Comparison of ENCODE assay signal across 30 mouse cellular contexts in genomic region chr13:60961706-60962105, GRCm38 (mm10). TPM values are rescaled to one million over a fixed set of nuclear protein-coding genes. Genes with fewer than 3 reads are reported as not detected.
A peak's percentile ranks its signal among the peaks of the same experiment; 100 is the strongest.
DNase-seq lines count a peak whose midpoint lies in the region; TF ChIP-seq lines count a peak whose summit lies in the region.
"Had no signal": no experiment of that assay in that cellular context is flagged by ENCODE, and none has a peak within 500 bp of the region (broad histone marks: within the 10 kb centered on the region; RNA-seq: fewer than 3 reads in every experiment).

No protein-coding gene starts in this region.

- no peak overlapping the region for H3K4me3 ChIP-seq in heart, embryonic 10.5 days
- H3K4me3 ChIP-seq in lung, adult 2 months (replicated peaks; ENCODE audit: extremely low read depth, low read depth, low read length) = no peak overlapping the region
- H3K4me3 ChIP-seq: embryonic facial prominence, embryonic 15.5 days; erythroblast, embryonic 14.5 days; forebrain, embryonic 10.5 days; heart, embryonic 15.5 days; hindbrain, embryonic 12.5 days had no signal

- TF ChIP-seq CTCF in lung, adult 2 months (IDR thresholded peaks at IDR 0.05; ENCODE audit: insufficient read depth, low read length) = no peak

- no peaks in the 10 kb centered on the region for H3K36me3 ChIP-seq in heart, embryonic 10.5 days
- H3K36me3 ChIP-seq: embryonic facial prominence, embryonic 15.5 days; forebrain, embryonic 10.5 days; heart, embryonic 15.5 days; hindbrain, embryonic 12.5 days had no signal

- WGBS in heart, embryonic 10.5 days = 65% methylated on average over 5 of the region's 5 CpGs
- WGBS in lung, adult 2 months = 64% methylated on average over 5 of the region's 5 CpGs

- H3K27ac ChIP-seq in heart, embryonic 10.5 days = no peak overlapping the region
- H3K27ac ChIP-seq: embryonic facial prominence, embryonic 15.5 days; forebrain, embryonic 10.5 days; heart, embryonic 15.5 days; hindbrain, embryonic 12.5 days had no signal

- peaks cover 7% of the 10 kb centered on the region; the same call in 1 of the 2 replicates for H3K9me3 ChIP-seq in heart, embryonic 10.5 days
- H3K9me3 ChIP-seq: embryonic facial prominence, embryonic 15.5 days; heart, embryonic 15.5 days had no signal

- TF ChIP-seq POLR2A in lung, adult 2 months (IDR thresholded peaks at IDR 0.05; ENCODE audit: borderline replicate concordance, extremely low read depth, low read depth, low read length) = no peak

- H3K27me3 ChIP-seq in heart, embryonic 10.5 days (ENCODE audit: insufficient read depth, poor library complexity, severe bottlenecking) = no peaks in the 10 kb centered on the region
- H3K27me3 ChIP-seq: embryonic facial prominence, embryonic 15.5 days; heart, embryonic 15.5 days; hindbrain, embryonic 12.5 days; Patski had no signal

- no peaks in the 10 kb centered on the region for H3K4me1 ChIP-seq in heart, embryonic 10.5 days
- no peaks in the 10 kb centered on the region for H3K4me1 ChIP-seq in lung, adult 2 months (ENCODE audit: control insufficient read depth, insufficient read depth, low read length)
- H3K4me1 ChIP-seq: embryonic facial prominence, embryonic 15.5 days; forebrain, embryonic 10.5 days; heart, embryonic 15.5 days; hindbrain, embryonic 12.5 days had no signal

- peak; percentile 28 to 66 for DNase-seq in heart, adult 18-20 months
- DNase-seq in heart, embryonic 10.5 days (ENCODE audit: low spot score) = no peak
- peak; percentile 19 to 37 for DNase-seq in lung, adult 18-20 months
- DNase-seq in lung, adult 2 months = no peak
- DNase-seq in 416B (ENCODE audit: low read depth) = peak; percentile 18
- peak; percentile 46 for DNase-seq in lung, postnatal 25 days (ENCODE audit: low spot score)
- no peak for DNase-seq in adrenal gland, postnatal 14 days
- DNase-seq: adrenal gland, postnatal 36 days; cerebellum, adult 2 months; cerebellum, postnatal 10 days; embryo, embryonic 11 days; kidney, adult 8-10 months had no signal

RNA-seq across cellular contexts. Expression of gene Tpbpa, which starts 19.9 kb away (rescaled TPM):
- not detected for total RNA-seq in heart, adult 18-20 months (2021)
- polyA plus RNA-seq in heart, embryonic 10.5 days (2016; fragmentation: Nextera tagmentation; extraction: Ambion mirVana) = not detected in 2 replicates
- polyA plus RNA-seq in lung, adult 2 months (2012; rRNA removed) = not detected in 2 replicates
- not detected in 2 replicates for total RNA-seq in adrenal gland, postnatal 14 days (2021)
- total RNA-seq: adrenal gland, adult 18-20 months; adrenal gland, postnatal 36 days; gastrocnemius, adult 8-10 months; granulocyte monocyte progenitor cell, adult 5-6 weeks; heart, postnatal 36 days; MEL had no signal
- polyA plus RNA-seq: activated CD4-positive, CD25-positive, alpha-beta regulatory T cell, adult 4 months; C2C12; embryonic facial prominence, embryonic 11.5 days; embryonic facial prominence, embryonic 15.5 days; erythroblast, embryonic 14.5 days; forebrain, embryonic 10.5 days; forebrain, embryonic 14.5 days; heart, embryonic 15.5 days; hindbrain, embryonic 12.5 days; hindbrain, embryonic 16.5 days; inflammation-experienced regulatory T-cells, adult 6 months; intestine, postnatal 0 days; Patski had no signal

RNA-seq across cellular contexts. Expression of gene Ctla2a, which starts 25.3 kb away (rescaled TPM):
- total RNA-seq in heart, adult 18-20 months (2021) = 10 to 100 TPM; 80.3 to 99.9 TPM
- 32.2 and 48.4 TPM in 2 replicates for polyA plus RNA-seq in heart, embryonic 10.5 days (2016; fragmentation: Nextera tagmentation; extraction: Ambion mirVana)
- 49.0 and 60.9 TPM in 2 replicates for polyA plus RNA-seq in lung, adult 2 months (2012; rRNA removed)
- total RNA-seq in adrenal gland, postnatal 14 days (2021) = 45.6 and 76.5 TPM in 2 replicates

RNA-seq across cellular contexts. Expression of gene Gm49391, which starts 25.3 kb away (rescaled TPM):
- total RNA-seq in heart, adult 18-20 months (2021) = 1 to 10 TPM; 1.8 to 7.9 TPM
- 0.98 and 1.4 TPM in 2 replicates for polyA plus RNA-seq in heart, embryonic 10.5 days (2016; fragmentation: Nextera tagmentation; extraction: Ambion mirVana)
- 4.5 and 4.8 TPM in 2 replicates for polyA plus RNA-seq in lung, adult 2 months (2012; rRNA removed)
- 0.75 and 2.1 TPM in 2 replicates for total RNA-seq in adrenal gland, postnatal 14 days (2021)
- total RNA-seq: granulocyte monocyte progenitor cell, adult 5-6 weeks; MEL had no signal
- polyA plus RNA-seq: erythroblast, embryonic 14.5 days; forebrain, embryonic 14.5 days had no signal

RNA-seq across cellular contexts. Expression of gene Gm49393, which starts 26.3 kb away (rescaled TPM):
- total RNA-seq in heart, adult 18-20 months (2021) = under 1 TPM in 1 of 2 experiments, not detected in 1; 0.59 TPM
- polyA plus RNA-seq in heart, embryonic 10.5 days (2016; fragmentation: Nextera tagmentation; extraction: Ambion mirVana) = not detected in 2 replicates
- not detected in 2 replicates for polyA plus RNA-seq in lung, adult 2 months (2012; rRNA removed)
- total RNA-seq in adrenal gland, postnatal 14 days (2021) = not detected in 2 replicates
- total RNA-seq: adrenal gland, adult 18-20 months; adrenal gland, postnatal 36 days; granulocyte monocyte progenitor cell, adult 5-6 weeks; heart, postnatal 36 days; MEL had no signal
- polyA plus RNA-seq: activated CD4-positive, CD25-positive, alpha-beta regulatory T cell, adult 4 months; C2C12; cerebellum, adult 2 months; embryonic facial prominence, embryonic 11.5 days; embryonic facial prominence, embryonic 15.5 days; erythroblast, embryonic 14.5 days; forebrain, embryonic 10.5 days; forebrain, embryonic 14.5 days; hindbrain, embryonic 12.5 days; inflammation-experienced regulatory T-cells, adult 6 months; intestine, postnatal 0 days had no signal

RNA-seq across cellular contexts. Expression of gene Ctsj, which starts 44.1 kb away (rescaled TPM):
- total RNA-seq in heart, adult 18-20 months (2021) = not detected
- polyA plus RNA-seq in heart, embryonic 10.5 days (2016; fragmentation: Nextera tagmentation; extraction: Ambion mirVana) = 0.25 TPM in 1 of 2 replicates, not detected in the other
- not detected in 2 replicates for polyA plus RNA-seq in lung, adult 2 months (2012; rRNA removed)
- not detected in 2 replicates for total RNA-seq in adrenal gland, postnatal 14 days (2021)
- total RNA-seq: adrenal gland, postnatal 36 days; gastrocnemius, adult 8-10 months; granulocyte monocyte progenitor cell, adult 5-6 weeks; heart, postnatal 36 days had no signal
- polyA plus RNA-seq: activated CD4-positive, CD25-positive, alpha-beta regulatory T cell, adult 4 months; C2C12; embryonic facial prominence, embryonic 11.5 days; embryonic facial prominence, embryonic 15.5 days; erythroblast, embryonic 14.5 days; forebrain, embryonic 10.5 days; forebrain, embryonic 14.5 days; heart, embryonic 15.5 days; hindbrain, embryonic 12.5 days; hindbrain, embryonic 16.5 days; inflammation-experienced regulatory T-cells, adult 6 months; intestine, postnatal 0 days; Patski had no signal

Comparison
In these comparisons a context has a peak if more than half of its experiments do, and no peak if none do; other contexts are left out.
1. DNase-seq: peak in heart, adult 18-20 months (2 of 2), lung, adult 18-20 months (2 of 2), 416B (single experiment) and lung, postnatal 25 days (single experiment); none in heart, embryonic 10.5 days (single experiment), lung, adult 2 months (single experiment) and adrenal gland, postnatal 14 days (single experiment).